Mouse (Mus musculus) hindbrain, postnatal 0 days (tissue): ENCODE data around the gene Gtf2a1l. TPM values are rescaled to one million over a fixed set of nuclear protein-coding genes. Genes with fewer than 3 reads are reported as not detected.

Experiments
- ATAC-seq: fragments of 200-750 bp; cut with Nextera tagmentation; 2 replicates; pipeline ENCODE4 v1.8.0; 2017; ENCODE audit warnings: mild to moderate bottlenecking, moderate TSS enrichment, moderate library complexity
- DNase-seq: peaks from one replicate; pipeline ENCODE4 v3.0.0-alpha.2; 2015; ENCODE audit warnings: low spot score
- H3K27ac ChIP-seq: fragments of 300-500 bp; sonication (generic); 2 replicates; pipeline ENCODE4 v1.5.1; 2014; ENCODE audit warnings: mild to moderate bottlenecking
- H3K27me3 ChIP-seq: fragments of 300-500 bp; sonication (generic); 2 replicates; pipeline ENCODE4 v1.6.1; 2014; ENCODE audit warnings: low read length, mixed read lengths; ENCODE audit not compliant: insufficient read depth
- H3K36me3 ChIP-seq: fragments of 300-500 bp; sonication (generic); 2 replicates; pipeline ENCODE4 v1.6.1; 2014; ENCODE audit warnings: low read length, mixed read lengths; ENCODE audit not compliant: insufficient read depth
- H3K4me1 ChIP-seq: fragments of 300-500 bp; sonication (generic); 2 replicates; pipeline ENCODE4 v1.6.1; 2014; ENCODE audit warnings: antibody characterized with exemption, low read length, mixed read lengths; ENCODE audit not compliant: insufficient read depth
- H3K4me2 ChIP-seq: fragments of 300-500 bp; sonication (generic); 2 replicates; pipeline ENCODE4 v1.6.1; 2014; ENCODE audit warnings: low read depth, mild to moderate bottlenecking, low read length, moderate library complexity, mixed read lengths
- H3K4me3 ChIP-seq: fragments of 300-500 bp; sonication (generic); 2 replicates; pipeline ENCODE4 v1.5.1; 2014; ENCODE audit warnings: low read length
- H3K9ac ChIP-seq: fragments of 300-500 bp; sonication (generic); replicated peaks from 2 replicates; pipeline ENCODE4 v1.6.1; 2014; ENCODE audit warnings: mild to moderate bottlenecking, low read length, moderate library complexity, mixed read lengths
- H3K9me3 ChIP-seq: fragments of 300-500 bp; sonication (generic); 2 replicates; pipeline ENCODE4 v1.6.1; 2016; ENCODE audit warnings: low read length, mixed read lengths
- CTCF ChIP-seq: IDR thresholded peaks from 2 replicates; pipeline ENCODE4 v1.5.1; 2016; ENCODE audit warnings: antibody characterized with exemption, control low read depth, low read depth
- WGBS: fragments of 180-500 bp; shearing (Covaris S2); extraction: QIAGEN DNeasy Blood & Tissue Kit; methylation state at CpG from one replicate; pipeline ENCODE4 v1.1.7; 2014; 5-methylcytosine and 5-hydroxymethylcytosine counted together
- polyA plus RNA-seq: library from polyadenylated mRNA; unstranded; fragments of >200 nt; fragmentation: Nextera tagmentation; extraction: Ambion mirVana; gene quantifications from 2 replicates; pipeline ENCODE4 v1.2.1, GENCODE M21; 2015
- total RNA-seq: library from RNA; depleted of rRNA; stranded (reverse); fragments of >200 nt; gene quantifications from 2 replicates; pipeline ENCODE4 v1.2.3, GENCODE M21; 2014

The Gtf2a1l gene
- total and polyA plus RNA-seq, 2 experiments from 2014 or later: 0.38 TPM; not detected in 1

DNA sequence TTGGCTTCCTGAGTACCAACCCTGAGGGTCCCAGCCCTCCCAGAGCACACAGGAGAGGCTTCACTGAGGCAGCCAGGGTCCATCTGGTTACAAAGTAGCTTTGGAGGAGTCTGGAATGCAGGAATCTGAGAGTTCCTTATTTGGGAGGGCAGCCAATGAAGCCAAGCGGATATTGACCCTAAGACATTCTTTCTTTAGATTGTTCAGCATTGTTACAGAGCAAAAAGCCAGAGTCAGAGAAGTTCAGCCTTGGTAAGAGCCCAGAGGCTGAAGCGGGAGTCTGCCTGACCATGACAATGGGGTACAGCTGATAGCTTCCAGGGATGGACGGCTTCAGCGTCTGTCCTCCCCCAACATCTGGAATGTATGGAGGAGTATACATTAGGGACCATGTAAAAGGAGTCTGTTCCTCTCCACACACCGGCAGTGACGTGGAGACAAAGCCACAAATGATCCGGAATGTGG, 42.1 kb upstream of the Gtf2a1l start:
- DNase-seq (no peak), ATAC-seq (no peak)

DNA sequence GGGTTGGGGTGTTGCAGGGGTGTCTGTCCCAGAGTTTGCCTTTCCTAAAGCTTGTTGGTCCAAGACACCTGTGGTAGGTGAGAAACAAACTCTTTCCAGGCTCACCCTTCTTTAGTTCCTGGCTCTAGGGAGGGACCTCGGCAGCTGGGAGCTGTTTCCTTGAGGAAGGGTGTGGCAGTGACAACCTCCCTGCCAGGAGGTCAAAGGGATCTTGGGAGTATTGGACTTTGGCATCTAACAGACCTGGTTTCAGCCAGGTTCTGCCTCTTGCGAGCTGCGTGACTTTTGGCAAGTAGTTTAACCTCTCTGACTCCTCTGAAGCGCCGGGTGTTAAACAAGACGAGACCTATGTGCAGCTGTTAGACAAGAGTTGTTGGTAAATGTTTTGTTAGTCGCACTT, 41.3 kb upstream of the Gtf2a1l start:
- WGBS: 78% methylated on average over 7 of the region's 7 CpGs
- ATAC-seq (no peak), DNase-seq (no peak)
- H3K9me3 ChIP-seq: no peaks in the 10 kb centered on the region
- no peaks in the 10 kb centered on the region for H3K27me3 ChIP-seq
- no peak overlapping the region; the same call in 1 of the 2 replicates for H3K4me2 ChIP-seq
- no peak overlapping the region; the same call in 1 of the 2 replicates for H3K27ac ChIP-seq
- no peak for TF ChIP-seq CTCF
- H3K36me3 ChIP-seq: no peaks in the 10 kb centered on the region
- no peak overlapping the region for H3K4me3 ChIP-seq
- no peak overlapping the region for H3K9ac ChIP-seq
- H3K4me1 ChIP-seq: peaks cover 4% of the 10 kb centered on the region

More for the DNA sequence above, 42.1 kb upstream of the Gtf2a1l start:
- H3K27ac ChIP-seq: peak overlapping the region; percentile 36; the same call in 1 of the 2 replicates
- H3K4me2 ChIP-seq: no peak overlapping the region; the same call in 1 of the 2 replicates
- no peaks in the 10 kb centered on the region for H3K27me3 ChIP-seq
- no peaks in the 10 kb centered on the region for H3K9me3 ChIP-seq
- no peak overlapping the region for H3K4me3 ChIP-seq
- peaks cover 4% of the 10 kb centered on the region for H3K4me1 ChIP-seq
- WGBS: 41% methylated on average over 7 of the region's 7 CpGs
- H3K9ac ChIP-seq: no peak overlapping the region
- TF ChIP-seq CTCF: no peak
- H3K36me3 ChIP-seq: no peaks in the 10 kb centered on the region

DNA sequence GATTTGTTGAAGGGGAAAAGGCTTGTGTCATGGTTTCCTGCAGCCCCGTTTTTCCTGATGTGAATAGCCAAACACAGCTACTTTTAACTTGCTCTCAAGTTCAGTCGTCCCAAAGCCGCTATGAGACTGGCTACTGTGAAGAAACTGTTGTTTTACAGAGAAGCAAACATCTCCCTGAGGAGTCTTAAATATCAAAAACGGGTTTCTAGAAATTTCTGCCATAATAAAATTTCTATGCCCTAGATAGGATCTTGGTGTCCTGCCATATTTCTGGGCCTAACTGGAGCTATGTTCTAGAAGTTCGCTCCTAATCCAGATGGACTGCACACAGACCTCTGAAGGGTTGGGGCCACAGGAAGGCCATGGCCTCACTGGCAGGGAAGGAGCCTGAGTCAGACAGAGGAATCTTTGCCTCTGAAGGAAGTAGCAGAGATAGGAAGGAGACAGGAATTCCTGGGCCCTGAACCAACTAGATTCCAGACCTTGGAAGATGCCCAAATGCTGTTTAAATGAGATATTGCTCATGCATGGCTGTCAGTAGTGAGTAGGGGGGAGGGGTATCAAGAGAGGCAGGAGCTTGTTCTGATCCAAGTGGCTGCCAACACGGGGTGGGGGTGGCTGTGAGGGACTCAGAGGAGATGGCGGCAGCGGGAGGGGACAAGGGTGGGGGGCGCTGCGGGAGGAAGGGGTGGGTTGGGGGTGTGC, 39.6 kb upstream of the Gtf2a1l start:
- WGBS: 37% methylated on average over 9 of the region's 10 CpGs
- H3K4me3 ChIP-seq: no peak overlapping the region
- H3K4me2 ChIP-seq: no peak overlapping the region
- no peak overlapping the region for H3K9ac ChIP-seq
- H3K4me1 ChIP-seq: peaks cover 4% of the 10 kb centered on the region
- H3K36me3 ChIP-seq: no peaks in the 10 kb centered on the region
- H3K9me3 ChIP-seq: no peaks in the 10 kb centered on the region
- DNase-seq (peak; percentile 57), ATAC-seq (peak; percentile 80)
- H3K27me3 ChIP-seq: no peaks in the 10 kb centered on the region
- TF ChIP-seq CTCF: no peak
- peak overlapping the region; percentile 55; the same call in 1 of the 2 replicates for H3K27ac ChIP-seq

DNA sequence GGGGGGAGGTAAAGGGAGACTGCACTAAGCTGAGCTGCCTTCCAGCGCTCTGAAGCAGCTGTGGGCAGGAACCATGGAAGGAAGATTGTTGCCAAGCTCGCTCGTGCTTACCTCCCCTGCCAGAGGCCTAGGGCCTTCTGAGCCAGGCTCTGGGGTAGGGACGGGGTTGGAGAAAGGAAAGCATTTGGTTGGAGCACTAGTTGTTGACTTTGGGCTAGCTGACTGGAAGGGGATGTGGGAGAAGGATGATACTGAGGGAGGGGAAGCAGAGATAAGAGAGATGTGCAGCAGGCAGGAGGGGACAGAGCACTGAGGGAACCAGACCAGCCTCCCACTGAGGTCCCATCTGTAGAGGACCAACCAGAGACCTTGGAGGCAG, 39.1 kb upstream of the Gtf2a1l start:
- DNase-seq (peak; percentile 65), ATAC-seq (peak; percentile 77)
- no peak overlapping the region for H3K9ac ChIP-seq
- peak overlapping the region; percentile 55 for H3K27ac ChIP-seq
- H3K4me2 ChIP-seq: no peak overlapping the region
- no peak for TF ChIP-seq CTCF
- peaks cover 4% of the 10 kb centered on the region for H3K4me1 ChIP-seq
- H3K9me3 ChIP-seq: no peaks in the 10 kb centered on the region
- WGBS: 8% methylated on average over 4 of the region's 4 CpGs
- H3K36me3 ChIP-seq: no peaks in the 10 kb centered on the region
- no peak overlapping the region for H3K4me3 ChIP-seq
- H3K27me3 ChIP-seq: no peaks in the 10 kb centered on the region

DNA sequence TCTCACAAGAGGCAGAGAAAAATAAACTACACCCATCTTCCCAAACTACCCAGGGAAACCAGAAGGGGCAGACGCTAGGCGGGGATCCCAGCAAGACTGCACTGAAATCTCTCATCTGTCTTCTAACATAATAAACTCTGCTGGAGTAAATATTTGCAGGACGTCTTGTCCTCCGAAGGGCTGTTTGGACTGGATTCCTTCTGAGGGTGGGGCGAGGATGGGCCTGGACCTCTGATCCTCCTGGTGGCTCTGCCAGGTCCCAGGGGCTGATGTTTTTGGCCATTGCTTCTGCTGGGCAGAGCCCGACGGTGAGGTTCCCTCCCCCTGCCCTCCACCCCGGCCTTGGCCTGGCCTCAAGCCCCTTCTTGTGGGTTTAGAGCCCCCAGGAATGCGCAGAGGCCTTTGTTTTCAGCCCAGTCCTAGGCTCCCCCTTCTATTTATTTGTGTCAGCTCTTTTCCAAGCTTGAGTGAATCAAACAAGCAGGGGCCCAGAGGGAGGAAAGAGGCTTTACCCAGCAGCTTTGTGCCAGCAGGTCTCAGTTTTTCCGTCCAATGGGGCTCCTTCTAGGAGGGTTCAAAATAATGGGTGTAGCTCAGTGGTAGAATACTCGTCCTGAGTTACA, 38.4 kb upstream of the Gtf2a1l start:
- H3K27me3 ChIP-seq: no peaks in the 10 kb centered on the region
- 20% methylated on average over 11 of the region's 11 CpGs for WGBS
- no peak overlapping the region for H3K4me2 ChIP-seq
- H3K9ac ChIP-seq: 0 out of 2 replicates have a peak overlapping the region, but pooled peaks have one; percentile 17
- DNase-seq (peak; percentile 50), ATAC-seq (peak; percentile 65)
- H3K9me3 ChIP-seq: no peaks in the 10 kb centered on the region
- no peaks in the 10 kb centered on the region for H3K36me3 ChIP-seq
- H3K4me1 ChIP-seq: peaks cover 4% of the 10 kb centered on the region
- H3K4me3 ChIP-seq: no peak overlapping the region
- peak overlapping the region; percentile 55 for H3K27ac ChIP-seq
- peak; percentile 35; the same call in 1 of the 2 replicates for TF ChIP-seq CTCF

DNA sequence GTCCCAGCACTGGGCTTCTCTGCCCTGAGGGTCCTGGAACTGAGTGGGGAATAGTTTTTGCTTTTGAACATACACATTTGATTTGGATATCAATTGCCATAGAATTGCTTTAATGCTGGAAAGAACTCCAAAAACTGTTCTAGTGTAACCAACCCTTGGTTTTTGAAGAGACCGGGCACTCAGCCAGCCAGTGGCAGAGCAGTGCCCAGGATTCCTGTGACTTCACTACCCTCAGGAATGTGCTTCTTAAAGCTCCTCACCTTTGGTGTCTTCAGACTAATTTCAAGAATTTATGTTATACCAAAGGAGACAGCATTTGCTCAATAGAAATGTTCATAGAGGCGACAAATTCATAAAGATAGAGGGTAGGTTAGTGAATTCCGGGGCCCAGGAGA, 37.9 kb upstream of the Gtf2a1l start:
- WGBS: 59% methylated on average over 3 of the region's 3 CpGs

More for the DNA sequence above, 37.9 kb upstream of the Gtf2a1l start:
- Histone ChIP-seq H3K27ac (peak overlapping the region; percentile 55), H3K4me2 (no peak overlapping the region), H3K4me1 (peaks cover 4% of the 10 kb centered on the region), H3K9ac (0 out of 2 replicates have a peak overlapping the region, but pooled peaks have one; percentile 17), H3K36me3 (no peaks in the 10 kb centered on the region), H3K4me3 (no peak overlapping the region), H3K27me3 (no peaks in the 10 kb centered on the region), H3K9me3 (no peaks in the 10 kb centered on the region)
- TF ChIP-seq CTCF: no peak
- peak; percentile 28 for DNase-seq
- no peak for ATAC-seq
